Mouse (Mus musculus): ENCODE measurements at regions not wholly inside any gene's neighbourhood (a gene's known extent, or its start where the extent isn't known, plus 50 kb on each side); places are given as distances from the start of the nearest gene placed in this dataset.
A peak's percentile ranks its signal among the peaks of the same experiment; 100 is the strongest.
"Not testable (repeated sequence)": the region's sequence is repeated elsewhere in the genome, so short reads cannot be mapped to it uniquely, and the experiment has no call there.

GRCm38 (mm10) chr8:126081279-126081678 lies 86.3 kb downstream of the Kcnk1 start:
- DNase-seq: no peak

- DNase-seq: no peak
These were observed 87.9 kb downstream of the Kcnk1 start for GRCm38 (mm10) chr8:126082827-126083226.

- DNase-seq: no peak
These were observed 95.8 kb downstream of the Kcnk1 start for GRCm38 (mm10) chr8:126090772-126091171.

- no peak for DNase-seq
These were observed 99.0 kb downstream of the Kcnk1 start for GRCm38 (mm10) chr8:126094005-126094404.

- no peak for DNase-seq
These were observed 101.1 kb downstream of the Kcnk1 start for GRCm38 (mm10) chr8:126096056-126096455.

GRCm38 (mm10) chr8:126096636-126097170 lies 101.7 kb downstream of the Kcnk1 start:
- DNase-seq: no peak

- no peak for DNase-seq
These were observed 103.9 kb downstream of the Kcnk1 start for GRCm38 (mm10) chr8:126098886-126099285.

- DNase-seq: no peak
These were observed 104.9 kb downstream of the Kcnk1 start for GRCm38 (mm10) chr8:126099889-126100288.

GRCm38 (mm10) chr8:126105043-126105442 lies 110.1 kb downstream of the Kcnk1 start:
- no peak for DNase-seq

GRCm38 (mm10) chr8:126126041-126126440 lies 131.1 kb downstream of the Kcnk1 start:
- DNase-seq: no peak

- DNase-seq: no peak
These were observed 137.1 kb downstream of the Kcnk1 start for GRCm38 (mm10) chr8:126132076-126132475.

- not testable (repeated sequence) for DNase-seq
These were observed 137.9 kb downstream of the Kcnk1 start for GRCm38 (mm10) chr8:126132918-126133317.

- no peak for DNase-seq
These were observed 140.1 kb downstream of the Kcnk1 start for GRCm38 (mm10) chr8:126135100-126135499.

- DNase-seq: no peak
These were observed 140.6 kb downstream of the Kcnk1 start for GRCm38 (mm10) chr8:126135573-126135972.

- no peak for DNase-seq
These were observed 142.0 kb downstream of the Kcnk1 start for GRCm38 (mm10) chr8:126136946-126137345.

GRCm38 (mm10) chr8:126137452-126137851 lies 142.5 kb downstream of the Kcnk1 start:
- DNase-seq: no peak

- peak; percentile 36 for DNase-seq
These were observed 143.9 kb downstream of the Kcnk1 start for GRCm38 (mm10) chr8:126138645-126139545.

- no peak for DNase-seq
These were observed 144.5 kb downstream of the Kcnk1 start for GRCm38 (mm10) chr8:126139546-126139870.

- DNase-seq: no peak
These were observed 146.0 kb downstream of the Kcnk1 start for GRCm38 (mm10) chr8:126140998-126141397.

- no peak for DNase-seq
These were observed 146.8 kb upstream of the Slc35f3 start for GRCm38 (mm10) chr8:126151527-126151926.

GRCm38 (mm10) chr8:126153955-126154354 lies 144.4 kb upstream of the Slc35f3 start:
- DNase-seq: no peak

- peak; percentile 15 for DNase-seq
These were observed 140.7 kb upstream of the Slc35f3 start for GRCm38 (mm10) chr8:126157452-126158185.

- no peak for DNase-seq
These were observed 138.9 kb upstream of the Slc35f3 start for GRCm38 (mm10) chr8:126159485-126159884.
